Mouse (Mus musculus) midbrain, embryonic 12.5 days (tissue): ENCODE measurements around the gene Zfp101. TPM values are rescaled to one million over a fixed set of nuclear protein-coding genes. Genes with fewer than 3 reads are reported as not detected.

ENCODE experiments used
- polyA plus RNA-seq: library from polyadenylated mRNA; unstranded; fragments of >200 nt; fragmentation: Nextera tagmentation; extraction: Ambion mirVana; gene quantifications from 2 replicates; pipeline ENCODE4 v1.2.1, GENCODE M21; 2016

Gene Zfp101
- polyA plus RNA-seq, 1 experiment from 2014 or later = 20.8 TPM

Other genes starting within 250 kb of the Zfp101 start
- gene Olfr55, start 226.2 kb downstream of the Zfp101 start, polyA plus RNA-seq = not detected in 2 replicates
- not detected in 2 replicates for gene Olfr239, start 203.3 kb downstream of the Zfp101 start, polyA plus RNA-seq
- gene Olfr1564, start 173.0 kb downstream of the Zfp101 start, polyA plus RNA-seq = not detected in 2 replicates
- gene Zfp955a, start 139.5 kb downstream of the Zfp101 start, polyA plus RNA-seq = 19.8 TPM in 2 replicates
- gene Olfr63, start 130.0 kb downstream of the Zfp101 start, polyA plus RNA-seq = 0.03 and 0.04 TPM in 2 replicates
- gene Zfp955b, start 105.1 kb downstream of the Zfp101 start, polyA plus RNA-seq = 13.5 and 13.8 TPM in 2 replicates
- 13.1 and 13.5 TPM in 2 replicates for gene Zfp81, start 35.8 kb downstream of the Zfp101 start, polyA plus RNA-seq
- gene Actl9, start 38.3 kb upstream of the Zfp101 start, polyA plus RNA-seq = not detected in 2 replicates
- gene Adamts10, start 129.6 kb upstream of the Zfp101 start, polyA plus RNA-seq = 51.3 and 59.4 TPM in 2 replicates
- gene Myo1f, start 161.1 kb upstream of the Zfp101 start, polyA plus RNA-seq = 2.6 and 3.5 TPM in 2 replicates
- 47.3 and 57.7 TPM in 2 replicates for gene Zfp414, start 234.4 kb upstream of the Zfp101 start, polyA plus RNA-seq
- 0.63 and 0.84 TPM in 2 replicates for gene Pram1, start 243.4 kb upstream of the Zfp101 start, polyA plus RNA-seq